Mouse (Mus musculus) cerebellum, adult 18-20 months (tissue): Measurements from ENCODE around the gene Aldh5a1.
A peak's percentile ranks its signal among the peaks of the same experiment; 100 is the strongest.

Experiments
- DNase-seq, 2 experiments: peaks; one replicate each; pipeline ENCODE4 v3.0.0; 2021

Gene Aldh5a1

DNA sequence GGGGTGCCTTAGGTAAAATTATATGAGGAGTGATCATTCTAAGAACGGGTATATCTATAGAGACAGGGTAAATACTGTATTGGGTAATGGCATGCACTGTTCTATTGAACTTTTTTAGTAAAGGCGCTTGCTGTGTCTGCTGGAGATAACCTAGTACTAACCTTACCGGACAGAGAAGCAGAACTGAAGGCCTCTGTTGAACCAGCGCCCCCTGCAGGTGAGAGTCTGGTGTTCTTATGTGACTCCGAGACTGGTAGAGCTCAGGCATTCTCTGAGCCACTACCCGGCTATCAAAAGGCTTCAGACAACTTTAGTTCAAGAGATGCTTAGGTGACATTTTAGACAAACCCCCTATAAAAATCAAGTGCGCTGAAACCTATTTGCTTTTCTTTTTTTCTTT is 74.9 kb downstream of the Aldh5a1 start:
- DNase-seq, result peak; percentile 69 to 72

DNA sequence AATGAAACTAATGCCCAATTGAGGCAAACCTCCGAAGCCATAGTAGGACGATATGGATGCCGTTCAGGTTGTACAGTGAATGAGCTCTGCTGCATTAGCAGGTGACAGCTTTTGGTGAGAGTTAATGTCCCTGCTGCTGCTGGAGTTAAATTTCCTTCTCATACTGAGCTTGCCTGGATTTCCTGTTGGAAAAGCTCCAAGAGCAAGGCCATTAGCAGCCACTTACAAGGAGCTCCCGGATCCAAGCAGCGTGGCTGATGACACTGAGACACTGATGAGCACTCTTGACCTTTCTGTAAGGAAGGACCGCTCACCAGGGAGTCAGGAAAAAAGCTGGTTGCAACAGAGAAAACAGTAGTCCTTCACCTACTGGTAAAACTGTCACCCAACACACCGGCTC is 75.4 kb downstream of the Aldh5a1 start:
- no peak for DNase-seq

DNA sequence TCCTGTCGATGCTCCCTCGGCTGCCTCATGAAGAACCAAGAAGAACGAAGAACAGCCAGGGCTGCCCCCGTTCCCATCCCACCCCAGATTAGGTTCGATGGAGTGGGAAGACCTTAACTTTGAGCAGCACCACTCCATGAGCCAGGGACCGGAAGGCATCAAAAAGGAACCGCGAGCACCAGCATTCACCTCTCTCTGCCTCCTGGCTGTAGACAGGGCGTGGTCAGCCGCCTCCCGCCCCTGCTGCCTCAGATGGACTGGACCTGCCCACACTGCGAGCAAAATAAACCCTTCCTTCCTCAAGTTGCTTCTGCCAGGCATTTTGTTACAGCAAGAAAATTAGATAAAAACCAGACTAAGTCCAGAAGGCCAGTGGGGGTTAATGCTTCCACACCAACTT is 76.4 kb downstream of the Aldh5a1 start:
- DNase-seq, result no peak

DNA sequence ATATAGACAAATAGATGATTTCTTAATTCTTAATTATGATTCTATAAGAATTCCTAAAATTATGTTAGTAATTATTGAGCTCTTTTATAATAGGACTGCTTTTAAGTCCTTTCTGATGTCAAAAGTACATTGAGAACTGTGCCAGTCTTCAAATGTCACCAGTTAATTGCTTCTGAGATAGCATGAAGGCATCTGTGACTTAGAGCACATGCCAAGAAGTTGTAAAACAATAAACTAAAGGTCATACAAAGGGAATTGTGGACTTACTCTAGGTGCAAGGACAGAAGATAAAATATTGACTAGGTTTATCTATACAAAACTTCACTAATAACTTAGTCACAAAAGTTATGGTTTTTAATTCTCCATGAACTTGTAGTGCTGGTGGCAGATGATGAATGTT is 78.3 kb downstream of the Aldh5a1 start:
- no peak for DNase-seq
